Mouse (Mus musculus): ENCODE data around the gene Fam184a. TPM values are rescaled to one million over a fixed set of nuclear protein-coding genes. Genes with fewer than 3 reads are reported as not detected.

Gene Fam184a
- total and polyA plus RNA-seq, 2 experiments from 2014 or later, result 3.2 to 3.4 TPM

GRCm38 (mm10) chr10:53615850-53616616 lies 134.9 kb downstream of the Fam184a start:
- Histone ChIP-seq H3K36me3 (replicated peaks; ENCODE audit: control insufficient read depth, insufficient read depth, low read length) (peaks cover 47% of the 10 kb centered on the region), H3K4me2 (ENCODE audit: low read depth, low read length) (no peak overlapping the region), H3K27me3 (ENCODE audit: control insufficient read depth, insufficient read depth, low read length) (no peaks in the 10 kb centered on the region), H3K27ac (ENCODE audit: low read depth) (no peak overlapping the region), H3K4me1 (ENCODE audit: control insufficient read depth, insufficient read depth) (0 out of 2 replicates have a peak, but pooled peaks cover 3% of the 10 kb centered on the region), H3K9me3 (replicated peaks; ENCODE audit: control insufficient read depth, low read length) (no peaks in the 10 kb centered on the region), H3K4me3 (ENCODE audit: low read depth, low read length) (no peak overlapping the region), H3K9ac (replicated peaks; ENCODE audit: low read depth, low read length) (no peak overlapping the region)
- ATAC-seq (ENCODE audit: insufficient read depth, low read depth) (peak; percentile 64; the same call in 1 of the 2 replicates), DNase-seq (ENCODE audit: low spot score) (no peak)
- WGBS, result 46% methylated on average over 8 of the region's 8 CpGs
- TF ChIP-seq CTCF (IDR thresholded peaks at IDR 0.05; ENCODE audit: low read depth), result no peak
- no peak for TF ChIP-seq EP300 (IDR thresholded peaks at IDR 0.05; ENCODE audit: low read depth)

- H3K27ac ChIP-seq (ENCODE audit: low read depth), result no peak overlapping the region
- TF ChIP-seq EP300 (IDR thresholded peaks at IDR 0.05; ENCODE audit: low read depth) (no peak), CTCF (IDR thresholded peaks at IDR 0.05; ENCODE audit: low read depth) (no peak)
- H3K27me3 ChIP-seq (ENCODE audit: control insufficient read depth, insufficient read depth, low read length), result no peaks in the 10 kb centered on the region
- H3K9ac ChIP-seq (replicated peaks; ENCODE audit: low read depth, low read length), result no peak overlapping the region
- DNase-seq (ENCODE audit: low spot score) (no peak), ATAC-seq (ENCODE audit: insufficient read depth, low read depth) (no peak)
- no peak overlapping the region for H3K4me3 ChIP-seq (ENCODE audit: low read depth, low read length)
- H3K4me1 ChIP-seq (ENCODE audit: control insufficient read depth, insufficient read depth), result 0 out of 2 replicates have a peak, but pooled peaks cover 3% of the 10 kb centered on the region
- no peak overlapping the region for H3K4me2 ChIP-seq (ENCODE audit: low read depth, low read length)
- 55% methylated on average over 1 of the region's 1 CpGs for WGBS
- H3K36me3 ChIP-seq (replicated peaks; ENCODE audit: control insufficient read depth, insufficient read depth, low read length), result peaks cover 43% of the 10 kb centered on the region
- no peaks in the 10 kb centered on the region for H3K9me3 ChIP-seq (replicated peaks; ENCODE audit: control insufficient read depth, low read length)
Measured at GRCm38 (mm10) chr10:53613955-53614354, 137.0 kb downstream of the Fam184a start.

GRCm38 (mm10) chr10:53612172-53612571 lies 138.8 kb downstream of the Fam184a start:
- Histone ChIP-seq H3K27me3 (ENCODE audit: control insufficient read depth, insufficient read depth, low read length) (no peaks in the 10 kb centered on the region), H3K9me3 (replicated peaks; ENCODE audit: control insufficient read depth, low read length) (no peaks in the 10 kb centered on the region), H3K36me3 (replicated peaks; ENCODE audit: control insufficient read depth, insufficient read depth, low read length) (peaks cover 54% of the 10 kb centered on the region), H3K4me3 (ENCODE audit: low read depth, low read length) (no peak overlapping the region), H3K4me1 (ENCODE audit: control insufficient read depth, insufficient read depth) (0 out of 2 replicates have a peak, but pooled peaks cover 3% of the 10 kb centered on the region), H3K27ac (ENCODE audit: low read depth) (no peak overlapping the region), H3K4me2 (ENCODE audit: low read depth, low read length) (no peak overlapping the region), H3K9ac (replicated peaks; ENCODE audit: low read depth, low read length) (no peak overlapping the region)
- ATAC-seq (ENCODE audit: insufficient read depth, low read depth) (no peak), DNase-seq (ENCODE audit: low spot score) (no peak)
- no peak for TF ChIP-seq CTCF (IDR thresholded peaks at IDR 0.05; ENCODE audit: low read depth)
- no peak for TF ChIP-seq EP300 (IDR thresholded peaks at IDR 0.05; ENCODE audit: low read depth)
- 78% methylated on average over 1 of the region's 1 CpGs for WGBS

GRCm38 (mm10) chr10:53608274-53608673 lies 142.6 kb downstream of the Fam184a start:
- Histone ChIP-seq H3K4me2 (ENCODE audit: low read depth, low read length) (no peak overlapping the region), H3K36me3 (replicated peaks; ENCODE audit: control insufficient read depth, insufficient read depth, low read length) (peaks cover 66% of the 10 kb centered on the region), H3K4me3 (ENCODE audit: low read depth, low read length) (no peak overlapping the region), H3K4me1 (ENCODE audit: control insufficient read depth, insufficient read depth) (no peaks in the 10 kb centered on the region), H3K9me3 (replicated peaks; ENCODE audit: control insufficient read depth, low read length) (no peaks in the 10 kb centered on the region), H3K27me3 (ENCODE audit: control insufficient read depth, insufficient read depth, low read length) (no peaks in the 10 kb centered on the region), H3K9ac (replicated peaks; ENCODE audit: low read depth, low read length) (no peak overlapping the region), H3K27ac (ENCODE audit: low read depth) (no peak overlapping the region)
- TF ChIP-seq CTCF (IDR thresholded peaks at IDR 0.05; ENCODE audit: low read depth) (no peak), EP300 (IDR thresholded peaks at IDR 0.05; ENCODE audit: low read depth) (no peak)
- 83% methylated on average over 2 of the region's 2 CpGs for WGBS
- DNase-seq (ENCODE audit: low spot score), result no peak
- ATAC-seq (ENCODE audit: insufficient read depth, low read depth), result no peak

- H3K4me2 ChIP-seq (ENCODE audit: low read depth, low read length), result no peak overlapping the region
- DNase-seq (ENCODE audit: low spot score) (no peak), ATAC-seq (ENCODE audit: insufficient read depth, low read depth) (no peak)
- no peak overlapping the region for H3K4me3 ChIP-seq (ENCODE audit: low read depth, low read length)
- TF ChIP-seq CTCF (IDR thresholded peaks at IDR 0.05; ENCODE audit: low read depth) (peak; percentile 24; the same call in 1 of the 2 replicates), EP300 (IDR thresholded peaks at IDR 0.05; ENCODE audit: low read depth) (no peak)
- H3K27ac ChIP-seq (ENCODE audit: low read depth), result no peak overlapping the region
- no peak overlapping the region for H3K9ac ChIP-seq (replicated peaks; ENCODE audit: low read depth, low read length)
- H3K9me3 ChIP-seq (replicated peaks; ENCODE audit: control insufficient read depth, low read length), result no peaks in the 10 kb centered on the region
- WGBS, result 59% methylated on average over 2 of the region's 2 CpGs
- no peaks in the 10 kb centered on the region for H3K27me3 ChIP-seq (ENCODE audit: control insufficient read depth, insufficient read depth, low read length)
- H3K36me3 ChIP-seq (replicated peaks; ENCODE audit: control insufficient read depth, insufficient read depth, low read length), result peaks cover 62% of the 10 kb centered on the region
- H3K4me1 ChIP-seq (ENCODE audit: control insufficient read depth, insufficient read depth), result no peaks in the 10 kb centered on the region
Measured at GRCm38 (mm10) chr10:53605328-53605727, 145.6 kb downstream of the Fam184a start.
